Mouse (Mus musculus) cerebellum, adult 9-10 months (tissue): ENCODE measurements around the gene I830077J02Rik.
"Not testable (repeated sequence)": the region's sequence is repeated elsewhere in the genome, so short reads cannot be mapped to it uniquely, and the experiment has no call there.

Source experiments
- DNase-seq: peaks from one replicate; pipeline ENCODE4 v3.0.0; 2022

The I830077J02Rik gene

DNA sequence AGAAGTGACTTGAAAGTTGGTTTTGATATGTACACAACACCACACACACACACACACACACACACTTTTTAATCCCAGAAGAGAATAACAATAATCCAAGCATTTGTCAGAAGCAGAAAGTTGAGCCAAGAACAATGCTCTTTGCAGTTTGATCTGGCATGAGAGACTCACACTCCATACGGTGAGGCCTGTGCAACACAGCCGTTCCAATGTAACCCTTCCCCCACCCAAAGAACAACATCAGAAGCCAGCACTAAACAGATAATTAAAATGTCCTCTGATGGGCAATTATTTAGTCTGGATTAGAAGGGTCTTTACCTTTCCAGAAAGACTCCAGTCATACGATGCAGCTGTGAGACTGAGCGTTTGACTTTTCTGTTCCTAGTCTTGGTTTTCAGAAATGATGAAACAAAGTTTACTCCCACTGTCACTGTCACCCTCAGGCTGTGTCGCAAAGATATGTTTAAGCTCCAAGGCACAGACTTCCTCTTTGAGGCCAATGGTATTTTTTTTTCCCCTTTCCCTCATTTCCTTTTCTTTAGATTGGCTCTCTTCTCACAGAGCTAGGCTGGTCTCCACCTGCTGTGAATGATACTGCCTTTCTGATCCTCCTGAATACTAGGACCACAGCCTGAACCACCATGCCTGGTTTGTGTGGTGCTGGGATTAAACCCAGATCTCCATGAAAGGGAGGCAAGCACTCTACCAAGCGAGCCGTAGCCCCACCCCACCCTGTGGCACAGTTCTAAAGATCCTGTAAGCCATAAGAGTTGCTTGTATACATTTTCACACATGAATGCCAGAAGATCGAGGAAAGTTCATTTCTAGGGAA lies at the start of gene I830077J02Rik:
Gene I830077J02Rik (minus strand): TSS at position 425 of the 832 bp plus-strand sequence.
- DNase-seq: no peak

DNA sequence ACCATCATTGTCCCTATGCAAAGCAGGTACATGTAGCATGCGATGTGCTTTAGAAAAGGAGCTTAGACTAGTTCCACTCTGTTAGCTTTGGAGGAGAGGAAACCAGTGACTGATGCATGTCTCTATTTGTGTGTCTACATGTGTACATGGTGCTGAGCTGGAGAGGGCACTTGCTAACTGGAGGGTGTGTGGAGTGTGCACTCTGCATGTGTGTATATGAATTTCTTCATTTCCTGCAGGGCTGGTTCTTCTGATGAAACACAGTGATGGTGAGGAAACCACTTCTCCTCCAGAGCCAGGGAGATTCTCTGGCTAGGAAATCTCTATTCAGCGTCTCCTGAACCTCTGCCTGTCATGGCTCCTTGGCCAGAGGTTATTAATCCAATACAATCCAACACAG lies 41.7 kb upstream of the I830077J02Rik start:
- no peak for DNase-seq

- no peak for DNase-seq
Observed at GRCm38 (mm10) chr3:105973411-105973810, 40.9 kb upstream of the I830077J02Rik start, which contains the start of gene Ovgp1. Gene Ovgp1, plus strand, starts transcription at chr3:105973711.

- DNase-seq: no peak
Observed at GRCm38 (mm10) chr3:105971831-105972446, 39.5 kb upstream of the I830077J02Rik start.

DNA sequence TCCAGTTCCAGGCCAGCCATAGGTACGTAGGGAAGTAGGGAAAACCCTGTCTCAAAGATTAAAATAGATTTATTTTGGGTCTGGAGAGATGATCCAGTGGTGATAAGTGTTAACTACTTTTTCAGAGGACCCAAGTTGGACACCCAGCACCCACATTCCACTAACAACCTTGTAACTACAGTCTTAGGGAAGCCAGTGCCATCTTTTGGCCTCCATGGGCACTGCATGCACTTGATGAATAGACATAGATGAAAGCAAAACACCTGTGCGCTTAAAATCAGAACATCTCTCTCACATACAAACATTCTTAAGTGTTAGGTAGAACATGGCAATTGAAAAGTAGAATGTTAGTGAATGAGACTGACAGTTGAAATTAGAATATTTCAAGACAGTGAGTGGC lies 28.2 kb upstream of the I830077J02Rik start:
- peak; percentile 29 for DNase-seq

GRCm38 (mm10) chr3:105959999-105960398 lies 27.5 kb upstream of the I830077J02Rik start, which contains the start of gene Atp5f1:
Gene Atp5f1, minus strand, starts transcription at chr3:105960099.
- DNase-seq: no peak

GRCm38 (mm10) chr3:105959585-105959984 lies 27.1 kb upstream of the I830077J02Rik start:
- no peak for DNase-seq

DNA sequence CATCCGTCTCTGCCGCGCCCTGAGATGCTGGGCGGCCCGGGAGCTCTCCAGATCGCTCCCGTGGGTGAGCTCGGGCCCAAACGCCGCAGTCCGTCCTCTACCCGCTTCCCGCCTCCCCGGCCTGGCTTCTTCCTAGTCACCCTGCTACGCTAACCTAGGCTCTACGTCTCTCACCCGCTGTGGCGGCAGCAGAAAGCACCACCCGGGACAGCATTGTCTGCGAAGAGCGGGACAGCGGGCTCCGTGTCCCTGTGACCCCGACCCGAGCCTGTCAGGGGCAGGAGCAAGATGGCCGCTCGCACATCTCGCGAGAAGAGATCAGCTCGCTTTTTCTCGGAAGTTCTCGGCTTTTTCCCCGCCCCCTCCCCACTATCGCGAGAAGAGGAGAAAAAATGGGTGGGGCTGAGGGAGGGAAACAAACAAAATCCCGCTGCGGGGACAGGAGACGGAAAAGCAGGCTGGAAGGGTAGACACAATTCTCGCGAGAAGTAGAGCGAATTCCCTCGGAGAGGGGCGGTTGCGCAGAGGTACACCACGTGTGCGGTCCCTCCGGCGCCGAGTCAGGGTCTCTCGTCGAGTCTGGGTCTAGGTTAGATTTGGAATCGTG lies 26.6 kb upstream of the I830077J02Rik start, which contains the start of gene Wdr77:
Gene Wdr77 (plus strand): TSS at position 396 of the 607 bp plus-strand sequence.
- peak; percentile 96 for DNase-seq

DNA sequence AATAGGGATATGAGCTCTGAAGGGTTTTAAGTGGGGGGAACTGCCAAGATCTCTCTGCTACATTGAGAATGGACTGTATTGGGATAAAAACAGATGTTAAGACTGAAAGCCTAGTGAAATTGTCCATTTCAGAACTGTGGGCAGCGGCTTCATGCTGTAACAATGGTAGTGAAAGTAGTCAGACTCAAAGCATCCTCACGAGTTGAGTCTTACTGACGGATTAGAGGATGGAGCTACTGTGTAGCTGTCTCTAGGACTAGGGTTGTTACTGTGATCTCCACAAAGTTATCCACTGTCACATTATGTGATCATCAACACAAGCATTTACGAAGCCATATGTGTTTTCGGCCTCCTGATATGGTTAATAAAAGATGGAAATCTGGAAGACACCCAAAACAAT lies 25.7 kb upstream of the I830077J02Rik start:
- DNase-seq: peak; percentile 11

GRCm38 (mm10) chr3:105957235-105957634 lies 24.8 kb upstream of the I830077J02Rik start:
- DNase-seq: no peak

GRCm38 (mm10) chr3:105951348-105951747 lies 18.9 kb upstream of the I830077J02Rik start:
- no peak for DNase-seq

GRCm38 (mm10) chr3:105936111-105936510 lies 3.6 kb upstream of the I830077J02Rik start:
- no peak for DNase-seq

DNA sequence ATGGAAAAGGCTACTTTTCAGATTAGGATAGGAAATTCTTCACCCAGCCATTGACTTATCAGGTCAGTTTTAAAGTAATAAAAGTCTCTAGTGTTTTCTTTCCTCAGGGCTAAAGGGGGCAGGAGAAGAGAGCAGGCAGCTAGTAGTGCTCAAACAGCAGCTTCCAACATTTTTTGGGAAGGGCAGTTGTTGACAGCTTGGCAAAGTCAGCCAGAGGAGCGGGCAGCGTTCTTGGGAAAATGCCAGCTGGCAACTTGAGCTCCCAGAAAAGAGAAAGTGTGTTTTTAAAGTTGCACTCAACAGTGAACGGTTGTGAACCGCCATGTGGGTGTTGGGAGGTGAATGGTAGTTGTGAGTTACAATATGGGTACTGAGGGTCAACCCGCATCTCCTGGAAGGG lies 2.6 kb upstream of the I830077J02Rik start:
- DNase-seq: no peak

GRCm38 (mm10) chr3:105933926-105934325 lies 1.5 kb upstream of the I830077J02Rik start:
- DNase-seq: no peak

DNA sequence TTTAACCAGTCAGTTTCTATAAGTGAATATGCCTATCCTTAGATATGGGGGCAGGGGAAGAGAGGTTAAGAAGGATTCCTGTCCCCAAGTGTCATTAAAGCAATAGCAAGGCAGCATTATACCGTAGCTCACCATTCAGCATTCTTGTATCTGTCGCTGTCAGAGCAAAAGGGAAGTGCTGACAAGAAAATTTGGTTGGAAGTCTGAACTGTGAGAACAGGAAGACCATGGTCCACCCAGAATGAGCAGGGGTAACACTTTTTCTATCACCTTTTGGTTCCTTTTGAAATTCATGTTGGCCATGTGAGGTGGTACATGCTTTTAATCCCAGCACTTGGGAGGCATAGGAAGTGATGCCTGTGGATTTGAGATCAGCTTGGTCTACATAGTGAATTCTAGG lies 1.4 kb downstream of the I830077J02Rik start:
- no peak for DNase-seq

DNA sequence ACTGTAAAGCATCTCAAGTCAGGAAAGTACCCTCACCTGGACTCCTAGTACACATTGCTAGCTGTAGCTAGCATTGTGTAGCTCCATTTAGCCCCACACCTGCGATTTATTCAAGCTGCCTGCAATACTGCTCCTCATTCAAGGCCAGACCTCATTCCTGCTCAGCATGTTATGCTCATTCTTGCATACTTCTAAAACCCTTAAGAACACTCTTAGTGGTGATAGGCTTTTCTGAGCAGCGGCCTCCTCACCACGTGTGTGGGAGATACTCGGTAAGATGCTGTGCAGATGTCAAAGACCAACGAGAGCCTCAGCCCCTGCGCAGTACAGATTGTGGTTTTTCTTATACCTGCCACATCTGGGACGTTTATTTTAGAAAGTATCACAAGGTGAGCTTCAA lies 2.6 kb downstream of the I830077J02Rik start:
- DNase-seq: no peak

- no peak for DNase-seq
Observed at GRCm38 (mm10) chr3:105928781-105929180, 3.7 kb downstream of the I830077J02Rik start.

- no peak for DNase-seq
Observed at GRCm38 (mm10) chr3:105928195-105928569, 4.3 kb downstream of the I830077J02Rik start.

- DNase-seq: no peak
Observed at GRCm38 (mm10) chr3:105927561-105928194, 4.8 kb downstream of the I830077J02Rik start.

DNA sequence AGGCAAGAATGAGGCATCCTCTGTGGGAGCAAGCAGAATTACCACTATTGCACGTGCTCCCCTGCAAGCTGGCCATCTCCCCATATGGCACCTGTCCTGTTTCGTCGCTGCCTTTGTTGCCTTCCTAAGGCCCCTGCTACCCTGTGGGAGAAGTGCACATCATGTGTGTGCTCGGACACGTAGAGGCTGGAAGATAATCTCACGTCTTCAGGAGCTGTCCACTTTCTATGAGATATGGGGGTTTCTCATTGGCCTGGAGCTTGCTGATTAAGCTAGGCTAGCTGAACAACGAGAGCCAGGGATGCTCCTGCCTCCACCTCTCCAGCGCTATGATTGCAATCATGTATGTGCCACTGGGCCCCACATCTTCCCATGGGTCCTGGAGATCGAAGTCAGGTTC lies 7.8 kb downstream of the I830077J02Rik start:
- DNase-seq: no peak

GRCm38 (mm10) chr3:105921959-105922358 lies 10.5 kb downstream of the I830077J02Rik start:
- no peak for DNase-seq

GRCm38 (mm10) chr3:105920743-105921142 lies 11.7 kb downstream of the I830077J02Rik start:
- DNase-seq: not testable (repeated sequence)

- DNase-seq: no peak
Observed at GRCm38 (mm10) chr3:105918355-105918745, 14.1 kb downstream of the I830077J02Rik start.
